12 mouse cellular contexts compared by ENCODE assay signal in genomic region chr19:5065104-5065503, GRCm38 (mm10). TPM values are rescaled to one million over a fixed set of nuclear protein-coding genes. Genes with fewer than 3 reads are reported as not detected.
DNase-seq lines count a peak whose midpoint lies in the region; ATAC-seq and TF ChIP-seq lines count a peak whose summit lies in the region.
"Had no signal": no experiment of that assay in that cellular context is flagged by ENCODE, and none has a peak within 500 bp of the region (broad histone marks: within the 10 kb centered on the region; RNA-seq: fewer than 3 reads in every experiment).

No protein-coding gene starts in this region.

- H3K4me3 ChIP-seq in hindbrain, embryonic 10.5 days: no peak overlapping the region
- H3K4me3 ChIP-seq in hindbrain, postnatal 0 days (ENCODE audit: low read length): no peak overlapping the region
- H3K4me3 ChIP-seq in liver, embryonic 12.5 days: no peak overlapping the region
- H3K4me3 ChIP-seq: megakaryocyte, embryonic 14.5 days had no signal

- H3K27ac ChIP-seq in hindbrain, embryonic 10.5 days: peak overlapping the region; percentile 54
- no peak overlapping the region for H3K27ac ChIP-seq in hindbrain, postnatal 0 days
- H3K27ac ChIP-seq in liver, embryonic 12.5 days: no peak overlapping the region

- intact Hi-C loops in heart, postnatal 10 days (cut with DNase I): no loop called here

- no peak for DNase-seq in hindbrain, embryonic 10.5 days (ENCODE audit: low spot score)
- DNase-seq in hindbrain, postnatal 0 days (ENCODE audit: low spot score): no peak
- peak; percentile 72 for DNase-seq in urinary bladder, postnatal 14 days (ENCODE audit: low spot score)
- DNase-seq in urinary bladder, adult 2 months (ENCODE audit: low spot score): no peak
- DNase-seq in heart, postnatal 10 days: peak; percentile 57 to 61
- DNase-seq in layer of hippocampus, postnatal 36 days: no peak
- DNase-seq: cerebellum, adult 9-11 months; kidney, postnatal 14 days; liver had no signal

- no peak overlapping the region for H3K4me2 ChIP-seq in hindbrain, postnatal 0 days (ENCODE audit: low read depth, low read length)
- no peak overlapping the region for H3K4me2 ChIP-seq in liver, embryonic 12.5 days

- 75% methylated on average over 7 of the region's 7 CpGs for WGBS in hindbrain, embryonic 10.5 days
- WGBS in hindbrain, postnatal 0 days: 63% methylated on average over 7 of the region's 7 CpGs
- 61% methylated on average over 7 of the region's 7 CpGs for WGBS in liver, embryonic 12.5 days (ENCODE audit: insufficient replicate concordance)

- ATAC-seq in hindbrain, postnatal 0 days: no peak
- no peak for ATAC-seq in liver, embryonic 12.5 days
- ATAC-seq in erythroid progenitor cell, adult 5-6 weeks (replicated peaks; ENCODE audit: low FRiP score, poor library complexity, severe bottlenecking): no peak

- peaks cover 57% of the 10 kb centered on the region for H3K27me3 ChIP-seq in hindbrain, embryonic 10.5 days (ENCODE audit: insufficient read depth, poor library complexity, severe bottlenecking)
- H3K27me3 ChIP-seq in hindbrain, postnatal 0 days (ENCODE audit: insufficient read depth, low read length): no peaks in the 10 kb centered on the region
- peaks cover 41% of the 10 kb centered on the region for H3K27me3 ChIP-seq in liver, embryonic 12.5 days (replicated peaks)

- H3K4me1 ChIP-seq in hindbrain, embryonic 10.5 days (replicated peaks): peaks cover 69% of the 10 kb centered on the region
- H3K4me1 ChIP-seq in hindbrain, postnatal 0 days (ENCODE audit: insufficient read depth, low read length): peaks cover 5% of the 10 kb centered on the region; the same call in 1 of the 2 replicates
- H3K4me1 ChIP-seq in liver, embryonic 12.5 days: peaks cover 63% of the 10 kb centered on the region

- H3K36me3 ChIP-seq in hindbrain, embryonic 10.5 days: no peaks in the 10 kb centered on the region
- no peaks in the 10 kb centered on the region for H3K36me3 ChIP-seq in hindbrain, postnatal 0 days (ENCODE audit: insufficient read depth, low read length)
- no peaks in the 10 kb centered on the region for H3K36me3 ChIP-seq in liver, embryonic 12.5 days

- H3K9ac ChIP-seq in hindbrain, postnatal 0 days (replicated peaks; ENCODE audit: low read length): no peak overlapping the region
- no peak overlapping the region for H3K9ac ChIP-seq in liver, embryonic 12.5 days

- H3K9me3 ChIP-seq in hindbrain, embryonic 10.5 days: no peaks in the 10 kb centered on the region
- no peaks in the 10 kb centered on the region for H3K9me3 ChIP-seq in hindbrain, postnatal 0 days (ENCODE audit: low read length)
- H3K9me3 ChIP-seq in liver, embryonic 12.5 days (replicated peaks): no peaks in the 10 kb centered on the region
- H3K9me3 ChIP-seq: megakaryocyte, embryonic 14.5 days had no signal

- no peak for TF ChIP-seq CTCF in hindbrain, postnatal 0 days (IDR thresholded peaks at IDR 0.05; ENCODE audit: low read depth)

RNA-seq across cellular contexts. Expression of gene Cd248, which starts 2.8 kb away (rescaled TPM):
- polyA plus RNA-seq in hindbrain, embryonic 10.5 days (2016; fragmentation: Nextera tagmentation; extraction: Ambion mirVana): 26.9 and 39.1 TPM in 2 replicates
- 15.4 and 16.4 TPM in 2 replicates for total RNA-seq in hindbrain, postnatal 0 days (2014; rRNA removed)
- polyA plus RNA-seq in hindbrain, postnatal 0 days (2015; fragmentation: Nextera tagmentation; extraction: Ambion mirVana): 10.7 and 12.5 TPM in 2 replicates
- polyA plus RNA-seq in urinary bladder, adult 2 months (2012; rRNA removed): 77.2 and 103 TPM in 2 replicates
- total RNA-seq in heart, postnatal 10 days (2021): 10 to 100 TPM; 33.8 to 39.7 TPM
- 7.7 and 9.5 TPM in 2 replicates for polyA plus RNA-seq in liver, embryonic 12.5 days (2016; fragmentation: Nextera tagmentation; extraction: Ambion mirVana)
- not detected in 2 replicates for total RNA-seq in erythroid progenitor cell, adult 5-6 weeks (2015; ENCODE audit: low replicate concordance)
- total RNA-seq in erythroid progenitor cell, adult 5-6 weeks (2017; ENCODE audit: low replicate concordance): not detected in 2 replicates
- 1 to 10 TPM; 2.4 to 3.9 TPM for total RNA-seq in layer of hippocampus, postnatal 36 days (2021)

RNA-seq across cellular contexts. Expression of gene Rin1, which starts 14.8 kb away (rescaled TPM):
- 2.3 and 3.0 TPM in 2 replicates for polyA plus RNA-seq in hindbrain, embryonic 10.5 days (2016; fragmentation: Nextera tagmentation; extraction: Ambion mirVana)
- total RNA-seq in hindbrain, postnatal 0 days (2014; rRNA removed): 0.93 and 2.0 TPM in 2 replicates
- 0.72 and 0.86 TPM in 2 replicates for polyA plus RNA-seq in hindbrain, postnatal 0 days (2015; fragmentation: Nextera tagmentation; extraction: Ambion mirVana)
- 18.4 and 24.8 TPM in 2 replicates for polyA plus RNA-seq in urinary bladder, adult 2 months (2012; rRNA removed)
- 1 to 10 TPM; 2.1 to 2.4 TPM for total RNA-seq in heart, postnatal 10 days (2021)
- polyA plus RNA-seq in liver, embryonic 12.5 days (2016; fragmentation: Nextera tagmentation; extraction: Ambion mirVana): 0.50 and 0.92 TPM in 2 replicates
- total RNA-seq in erythroid progenitor cell, adult 5-6 weeks (2015; ENCODE audit: low replicate concordance): 0.42 TPM in 1 of 2 replicates, not detected in the other
- total RNA-seq in erythroid progenitor cell, adult 5-6 weeks (2017; ENCODE audit: low replicate concordance): not detected in 2 replicates
- 100 to 1,000 TPM; 111 to 113 TPM for total RNA-seq in layer of hippocampus, postnatal 36 days (2021)

RNA-seq across cellular contexts. Expression of gene Tmem151a, which starts 20.2 kb away (rescaled TPM):
- 1.5 and 1.8 TPM in 2 replicates for polyA plus RNA-seq in hindbrain, embryonic 10.5 days (2016; fragmentation: Nextera tagmentation; extraction: Ambion mirVana)
- 68.9 and 76.6 TPM in 2 replicates for total RNA-seq in hindbrain, postnatal 0 days (2014; rRNA removed)
- polyA plus RNA-seq in hindbrain, postnatal 0 days (2015; fragmentation: Nextera tagmentation; extraction: Ambion mirVana): 61.0 and 71.5 TPM in 2 replicates
- 2.8 and 3.9 TPM in 2 replicates for polyA plus RNA-seq in urinary bladder, adult 2 months (2012; rRNA removed)
- 1 to 10 TPM; 3.3 to 3.5 TPM for total RNA-seq in heart, postnatal 10 days (2021)
- 1.0 and 1.5 TPM in 2 replicates for polyA plus RNA-seq in liver, embryonic 12.5 days (2016; fragmentation: Nextera tagmentation; extraction: Ambion mirVana)
- total RNA-seq in erythroid progenitor cell, adult 5-6 weeks (2015; ENCODE audit: low replicate concordance): not detected in 2 replicates
- total RNA-seq in erythroid progenitor cell, adult 5-6 weeks (2017; ENCODE audit: low replicate concordance): not detected in 2 replicates
- 100 to 1,000 TPM; 116 to 117 TPM for total RNA-seq in layer of hippocampus, postnatal 36 days (2021)

RNA-seq across cellular contexts. Expression of gene Yif1a, which starts 23.2 kb away (rescaled TPM):
- polyA plus RNA-seq in hindbrain, embryonic 10.5 days (2016; fragmentation: Nextera tagmentation; extraction: Ambion mirVana): 87.1 and 92.0 TPM in 2 replicates
- total RNA-seq in hindbrain, postnatal 0 days (2014; rRNA removed): 59.7 and 69.0 TPM in 2 replicates
- polyA plus RNA-seq in hindbrain, postnatal 0 days (2015; fragmentation: Nextera tagmentation; extraction: Ambion mirVana): 66.6 and 68.0 TPM in 2 replicates
- 122 and 131 TPM in 2 replicates for polyA plus RNA-seq in urinary bladder, adult 2 months (2012; rRNA removed)
- 10 to 100 TPM; 72.8 to 78.3 TPM for total RNA-seq in heart, postnatal 10 days (2021)
- 51.7 and 53.9 TPM in 2 replicates for polyA plus RNA-seq in liver, embryonic 12.5 days (2016; fragmentation: Nextera tagmentation; extraction: Ambion mirVana)
- total RNA-seq in erythroid progenitor cell, adult 5-6 weeks (2015; ENCODE audit: low replicate concordance): 5.0 and 10.8 TPM in 2 replicates
- total RNA-seq in erythroid progenitor cell, adult 5-6 weeks (2017; ENCODE audit: low replicate concordance): 6.2 TPM in 1 of 2 replicates, not detected in the other
- total RNA-seq in layer of hippocampus, postnatal 36 days (2021): 10 to 100 TPM; 21.1 to 21.5 TPM

RNA-seq across cellular contexts. Expression of gene Brms1, which starts 23.9 kb away (rescaled TPM):
- 86.8 and 91.8 TPM in 2 replicates for polyA plus RNA-seq in hindbrain, embryonic 10.5 days (2016; fragmentation: Nextera tagmentation; extraction: Ambion mirVana)
- 5.0 and 5.5 TPM in 2 replicates for total RNA-seq in hindbrain, postnatal 0 days (2014; rRNA removed)
- polyA plus RNA-seq in hindbrain, postnatal 0 days (2015; fragmentation: Nextera tagmentation; extraction: Ambion mirVana): 22.5 and 22.6 TPM in 2 replicates
- polyA plus RNA-seq in urinary bladder, adult 2 months (2012; rRNA removed): 30.8 and 31.1 TPM in 2 replicates
- 10 to 100 TPM; 13.5 to 15.6 TPM for total RNA-seq in heart, postnatal 10 days (2021)
- polyA plus RNA-seq in liver, embryonic 12.5 days (2016; fragmentation: Nextera tagmentation; extraction: Ambion mirVana): 40.4 TPM in 2 replicates
- total RNA-seq in erythroid progenitor cell, adult 5-6 weeks (2015; ENCODE audit: low replicate concordance): 4.6 and 13.0 TPM in 2 replicates
- total RNA-seq in erythroid progenitor cell, adult 5-6 weeks (2017; ENCODE audit: low replicate concordance): 4.5 and 10.9 TPM in 2 replicates
- 10 to 100 TPM; 20.2 to 20.8 TPM for total RNA-seq in layer of hippocampus, postnatal 36 days (2021)

Comparison
In these comparisons a context has a peak if more than half of its experiments do, and no peak if none do; other contexts are left out.
1. DNase-seq: peak in urinary bladder, postnatal 14 days (single experiment) and heart, postnatal 10 days (2 of 2); none in hindbrain, embryonic 10.5 days (single experiment), hindbrain, postnatal 0 days (single experiment), urinary bladder, adult 2 months (single experiment) and layer of hippocampus, postnatal 36 days (0 of 2).
2. RNA of gene Rin1, which starts 14.8 kb away (total RNA-seq): 111 to 113 TPM in layer of hippocampus, postnatal 36 days; 2.1 to 2.4 TPM in heart, postnatal 10 days, 0.93 to 2.0 TPM in hindbrain, postnatal 0 days and 0.42 TPM in erythroid progenitor cell, adult 5-6 weeks; every median in the first group is over 10 times any median in the second.
3. RNA of gene Tmem151a, which starts 20.2 kb away (total RNA-seq): 116 to 117 TPM in layer of hippocampus, postnatal 36 days and 68.9 to 76.6 TPM in hindbrain, postnatal 0 days; 3.3 to 3.5 TPM in heart, postnatal 10 days and not detected in erythroid progenitor cell, adult 5-6 weeks; every median in the first group is over 10 times any median in the second.